Mouse (Mus musculus) forelimb bud, embryonic 11.5 days (tissue): ENCODE measurements at regions not wholly inside any gene's neighbourhood (a gene's known extent, or its start where the extent isn't known, plus 50 kb on each side); places are given as distances from the start of the nearest gene placed in this dataset.

Experiments used
- DNase-seq: peaks from one replicate; pipeline ENCODE4 v3.0.0-alpha.2; 2012; ENCODE audit warnings: low read depth, low spot score

GRCm38 (mm10) chr4:105327711-105328471, 170.7 kb downstream of the Plpp3 start:
- no peak for DNase-seq

- no peak for DNase-seq
Measured at GRCm38 (mm10) chr4:105328776-105329175, 171.6 kb downstream of the Plpp3 start.

DNA sequence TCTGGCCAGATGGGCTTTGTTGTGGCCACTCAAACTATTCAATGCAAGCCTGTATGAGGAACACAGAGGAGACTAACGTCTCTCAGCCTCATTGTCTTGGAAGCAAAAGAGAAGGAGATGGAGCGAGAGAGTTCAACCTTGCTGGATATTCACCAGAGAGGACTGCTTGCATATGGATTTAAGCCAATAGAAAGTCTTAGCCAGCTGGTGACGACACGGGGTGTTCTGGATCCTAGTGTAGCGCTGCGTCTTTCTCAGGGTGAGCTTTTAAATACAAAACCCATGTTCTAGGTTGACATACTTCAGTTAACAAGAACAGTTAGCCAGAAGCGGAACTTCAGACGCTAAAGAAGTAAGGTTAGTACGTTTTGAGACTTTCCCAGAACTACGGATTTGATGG, 174.9 kb downstream of the Plpp3 start:
- no peak for DNase-seq

GRCm38 (mm10) chr4:105335872-105336271, 178.7 kb downstream of the Plpp3 start:
- peak; percentile 28 for DNase-seq

- no peak for DNase-seq
Measured at GRCm38 (mm10) chr4:105336557-105336956, 179.4 kb downstream of the Plpp3 start.

DNA sequence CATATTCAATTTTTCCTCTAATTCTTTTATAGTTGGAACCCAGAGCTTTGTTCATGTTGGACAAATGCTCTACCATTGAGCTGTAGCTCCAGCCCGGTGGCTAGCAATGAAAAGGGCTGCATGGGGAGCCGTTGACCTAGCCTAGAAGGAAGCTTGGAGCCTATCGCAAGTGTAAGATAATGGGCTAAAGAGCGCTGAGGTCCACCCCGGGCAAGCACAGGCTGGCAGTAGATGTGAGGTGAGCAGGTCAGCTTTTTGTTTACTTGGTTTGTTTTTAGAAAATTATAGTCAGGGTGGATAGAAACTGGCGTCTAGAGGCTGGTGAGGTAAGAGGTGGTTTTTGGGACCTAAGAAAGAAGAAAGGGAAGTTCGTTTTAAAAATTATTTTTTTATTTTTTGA, 181.0 kb downstream of the Plpp3 start:
- DNase-seq = no peak

DNA sequence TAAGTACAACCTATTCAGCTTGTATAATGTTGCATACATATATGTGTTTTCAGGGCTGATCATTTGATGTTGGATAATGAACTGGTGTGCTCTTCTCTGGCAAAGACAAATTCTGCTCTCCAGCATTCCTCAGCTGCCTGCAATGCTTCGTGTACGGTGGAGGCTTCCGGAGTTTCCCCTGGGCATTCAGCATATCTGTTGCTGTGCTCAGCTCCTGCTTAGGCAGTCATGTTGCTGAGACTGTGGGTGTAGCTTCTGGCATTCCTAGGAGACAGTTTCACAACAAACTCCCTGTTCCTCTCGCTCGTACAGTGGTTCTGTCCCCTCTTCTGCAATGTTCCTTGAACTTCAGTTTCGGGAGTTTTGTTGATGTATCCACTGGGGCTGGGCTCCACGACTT, 181.7 kb downstream of the Plpp3 start:
- no peak for DNase-seq

GRCm38 (mm10) chr4:105341274-105341673, 184.1 kb downstream of the Plpp3 start:
- DNase-seq = no peak

GRCm38 (mm10) chr4:105346846-105347245, 189.7 kb downstream of the Plpp3 start:
- no peak for DNase-seq

DNA sequence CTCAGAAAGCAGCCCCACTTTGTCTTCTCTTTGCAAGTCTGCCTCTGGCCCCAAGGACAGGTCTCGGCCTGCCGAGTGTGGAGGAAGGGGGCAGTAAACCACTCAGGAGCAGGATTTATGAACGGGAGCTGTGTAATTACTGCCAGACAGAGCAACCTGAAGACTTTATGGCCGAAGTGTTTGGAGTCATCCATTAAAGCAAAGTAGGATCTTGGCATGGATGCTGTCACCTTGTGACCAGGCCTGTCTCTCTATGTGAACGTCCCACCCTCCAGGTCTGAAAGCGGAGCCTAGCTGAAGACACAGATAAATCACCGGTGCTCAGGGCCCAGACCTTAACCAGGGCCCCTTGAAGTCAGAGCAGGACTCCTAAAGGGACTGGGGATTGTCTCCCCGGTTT, 190.8 kb downstream of the Plpp3 start:
- DNase-seq = peak; percentile 77

- DNase-seq = no peak
Measured at GRCm38 (mm10) chr4:105349316-105350207, 192.4 kb downstream of the Plpp3 start.

- DNase-seq = peak; percentile 90
Measured at GRCm38 (mm10) chr4:105352342-105352741, 195.2 kb downstream of the Plpp3 start.

GRCm38 (mm10) chr4:105352953-105353352, 195.8 kb downstream of the Plpp3 start:
- DNase-seq = no peak

- no peak for DNase-seq
Measured at GRCm38 (mm10) chr4:105354097-105354496, 196.9 kb downstream of the Plpp3 start.

GRCm38 (mm10) chr4:105356616-105357015, 199.5 kb downstream of the Plpp3 start:
- no peak for DNase-seq

- no peak for DNase-seq
Measured at GRCm38 (mm10) chr4:105358725-105359124, 201.6 kb downstream of the Plpp3 start.

DNA sequence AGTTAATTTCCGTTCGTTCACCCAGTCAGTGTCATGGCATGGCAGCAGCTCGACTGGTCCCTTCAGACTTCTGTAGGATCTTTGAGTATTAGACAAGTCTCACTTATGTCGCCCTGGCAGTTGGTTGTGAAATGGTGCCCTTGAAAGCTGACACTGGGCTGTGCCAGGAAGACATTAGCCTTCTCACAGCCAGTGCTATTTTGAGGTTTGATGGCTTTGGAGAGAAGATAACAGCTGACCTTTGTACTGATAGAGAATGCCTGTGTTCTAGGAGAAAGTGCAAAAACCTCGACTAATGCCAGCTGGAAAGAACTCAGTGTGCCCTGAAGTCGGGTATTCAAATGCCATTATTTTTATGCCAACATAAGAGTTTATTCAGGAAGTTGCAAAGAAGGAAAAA, 207.3 kb downstream of the Plpp3 start:
- no peak for DNase-seq

GRCm38 (mm10) chr4:105365076-105365475, 207.9 kb downstream of the Plpp3 start:
- no peak for DNase-seq

DNA sequence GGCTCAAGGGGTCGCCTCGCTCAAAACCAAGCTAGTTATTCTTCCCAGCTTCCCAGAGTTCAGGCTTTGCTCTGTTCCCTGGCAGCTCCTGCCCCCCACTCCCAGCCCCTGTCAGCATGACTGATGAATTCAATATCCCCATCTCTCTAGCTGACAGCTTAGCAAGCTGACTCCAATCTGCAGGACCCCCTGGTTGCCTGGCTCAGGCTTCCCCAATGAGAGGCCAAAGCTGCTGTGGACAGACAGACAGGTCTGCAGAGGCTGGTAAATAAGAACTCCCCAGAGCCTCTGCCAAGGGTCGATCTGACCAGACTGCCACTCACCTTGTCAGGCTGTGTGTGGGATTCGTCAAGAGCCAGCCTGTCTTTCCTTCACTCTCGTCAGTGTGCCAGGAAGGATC, 219.4 kb downstream of the Plpp3 start:
- DNase-seq = no peak

- peak; percentile 52 for DNase-seq
Measured at GRCm38 (mm10) chr4:105377469-105378187, 220.5 kb downstream of the Plpp3 start.

GRCm38 (mm10) chr4:105384826-105385225, 227.7 kb downstream of the Plpp3 start:
- DNase-seq = peak; percentile 48

- DNase-seq = no peak
Measured at GRCm38 (mm10) chr4:105385481-105385880, 228.3 kb downstream of the Plpp3 start.
